Mouse (Mus musculus) liver, postnatal 0 days (tissue): ENCODE measurements at regions not wholly inside any gene's neighbourhood (a gene's known extent, or its start where the extent isn't known, plus 50 kb on each side); places are given as distances from the start of the nearest gene placed in this dataset.

ENCODE experiments used
- CTCF ChIP-seq: sonication (generic); IDR thresholded peaks from 2 replicates; pipeline ENCODE4 v1.5.1; 2016; ENCODE audit warnings: antibody characterized with exemption, low read depth
- EP300 ChIP-seq: IDR thresholded peaks from 2 replicates; pipeline ENCODE4 v1.6.1; 2016; ENCODE audit warnings: antibody characterized with exemption, low read depth, mild to moderate bottlenecking

DNA sequence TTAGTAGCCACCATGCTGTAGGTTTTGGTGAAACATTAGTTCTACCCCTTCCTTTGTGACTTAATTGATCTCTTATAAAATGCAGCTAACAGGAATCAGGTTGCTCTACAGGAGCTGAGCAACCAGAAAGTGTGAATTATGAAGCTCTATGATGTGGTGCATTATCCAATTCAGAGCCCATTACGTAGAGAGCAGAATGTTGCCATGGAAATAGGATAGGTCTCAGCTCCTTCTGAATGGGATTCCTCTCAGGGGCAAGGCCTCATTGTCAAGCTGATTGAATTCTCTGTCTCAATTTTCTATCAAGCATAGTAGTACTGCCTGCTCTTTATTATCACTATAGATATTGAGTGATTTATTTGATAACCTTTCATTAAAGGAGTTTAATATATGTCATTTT, 185.6 kb upstream of the Klf6 start:
- no peak for TF ChIP-seq CTCF
- TF ChIP-seq EP300 = no peak
